Mouse (Mus musculus) heart, embryonic 11.5 days (tissue): Measurements from ENCODE around the gene 4930516K23Rik. TPM values are rescaled to one million over a fixed set of nuclear protein-coding genes. Genes with fewer than 3 reads are reported as not detected.

Source experiments
- ATAC-seq: fragments of 200-750 bp; cut with Nextera tagmentation; replicated peaks from 2 replicates; pipeline ENCODE4 v1.8.0; 2017; ENCODE audit warnings: moderate library complexity; ENCODE audit not compliant: insufficient number of reproducible peaks, low FRiP score, low TSS enrichment
- H3K27ac ChIP-seq: fragments of 300-500 bp; sonication (generic); 2 replicates; pipeline ENCODE4 v1.5.1; 2014; ENCODE audit warnings: mild to moderate bottlenecking, low read depth, low read length
- H3K27me3 ChIP-seq: fragments of 300-500 bp; sonication (generic); 2 replicates; pipeline ENCODE4 v1.6.1; 2014; ENCODE audit warnings: mild to moderate bottlenecking, low read length, mixed read lengths; ENCODE audit not compliant: control insufficient read depth, insufficient read depth
- H3K36me3 ChIP-seq: fragments of 300-500 bp; sonication (generic); 2 replicates; pipeline ENCODE4 v1.6.1; 2014; ENCODE audit warnings: mild to moderate bottlenecking, low read length, moderate library complexity, mixed read lengths; ENCODE audit not compliant: control insufficient read depth, insufficient read depth
- H3K4me1 ChIP-seq: fragments of 300-500 bp; sonication (generic); 2 replicates; pipeline ENCODE4 v1.6.1; 2014; ENCODE audit warnings: low read length; ENCODE audit not compliant: control insufficient read depth, insufficient read depth
- H3K4me2 ChIP-seq: fragments of 300-500 bp; sonication (generic); 2 replicates; pipeline ENCODE4 v1.6.1; 2014; ENCODE audit warnings: mild to moderate bottlenecking, moderate library complexity
- H3K4me3 ChIP-seq: fragments of 300-500 bp; sonication (generic); 2 replicates; pipeline ENCODE4 v1.5.1; 2014; ENCODE audit warnings: low read depth, low read length
- H3K9ac ChIP-seq: fragments of 300-500 bp; sonication (generic); 2 replicates; pipeline ENCODE4 v1.6.1; 2014; ENCODE audit warnings: mild to moderate bottlenecking, low read depth, low read length, moderate library complexity
- H3K9me3 ChIP-seq: fragments of 300-500 bp; sonication (generic); replicated peaks from 2 replicates; pipeline ENCODE4 v1.6.1; 2016; ENCODE audit warnings: low read length; ENCODE audit not compliant: control insufficient read depth
- WGBS: fragments of 180-500 bp; shearing (Covaris S2); extraction: QIAGEN DNeasy Blood & Tissue Kit; methylation state at CpG from one replicate; pipeline ENCODE4 v1.1.7; 2014; ENCODE audit not compliant: insufficient replicate concordance; 5-methylcytosine and 5-hydroxymethylcytosine counted together
- polyA plus RNA-seq: library from polyadenylated mRNA; unstranded; fragments of >200 nt; fragmentation: Nextera tagmentation; extraction: Ambion mirVana; gene quantifications from 2 replicates; pipeline ENCODE4 v1.2.1, GENCODE M21; 2014

4930516K23Rik gene
- not detected in 2 replicates for polyA plus RNA-seq

GRCm38 (mm10) chr7:104061345-104061744, at the start of gene 4930516K23Rik:
Gene 4930516K23Rik (minus strand): TSS chr7:104061445.
- no peak within 1 kb of the TSS for H3K4me2 ChIP-seq
- H3K27ac ChIP-seq: no peak within 1 kb of the TSS
- H3K9ac ChIP-seq: no peak within 1 kb of the TSS
- no peaks in the 10 kb centered on the region for H3K27me3 ChIP-seq
- 46% methylated on average over 2 of the region's 2 CpGs for WGBS
- no peaks in the 10 kb centered on the region for H3K9me3 ChIP-seq
- H3K4me3 ChIP-seq: no peak within 1 kb of the TSS
- no peaks in the 10 kb centered on the region for H3K36me3 ChIP-seq
- no peak for ATAC-seq
- H3K4me1 ChIP-seq: no peaks in the 10 kb centered on the region

- H3K27ac ChIP-seq: no peak within 1 kb of the TSS
- ATAC-seq: no peak
- no peak within 1 kb of the TSS for H3K4me2 ChIP-seq
- H3K9ac ChIP-seq: no peak within 1 kb of the TSS
- no peaks in the 10 kb centered on the region for H3K36me3 ChIP-seq
- H3K9me3 ChIP-seq: no peaks in the 10 kb centered on the region
- no peak within 1 kb of the TSS for H3K4me3 ChIP-seq
- H3K27me3 ChIP-seq: no peaks in the 10 kb centered on the region
- no peaks in the 10 kb centered on the region for H3K4me1 ChIP-seq
Measured at GRCm38 (mm10) chr7:104104757-104104972, 43.4 kb upstream of the 4930516K23Rik start, which contains the start of gene Olfr646. Gene Olfr646 (plus strand): TSS chr7:104104873.

- ATAC-seq: no peak
- 59% methylated on average over 4 of the region's 4 CpGs for WGBS
- Histone ChIP-seq H3K27me3 (no peaks in the 10 kb centered on the region), H3K9ac (no peak overlapping the region), H3K27ac (no peak overlapping the region), H3K9me3 (no peaks in the 10 kb centered on the region), H3K36me3 (no peaks in the 10 kb centered on the region), H3K4me1 (no peaks in the 10 kb centered on the region), H3K4me2 (no peak overlapping the region), H3K4me3 (no peak overlapping the region)
Measured at GRCm38 (mm10) chr7:104103913-104104756, 42.9 kb upstream of the 4930516K23Rik start.

- no peak within 1 kb of the TSS for H3K4me2 ChIP-seq
- WGBS: 75% methylated on average over 1 of the region's 1 CpGs
- H3K36me3 ChIP-seq: no peaks in the 10 kb centered on the region
Measured at GRCm38 (mm10) chr7:104085365-104085764, 24.1 kb upstream of the 4930516K23Rik start, which contains the start of gene Olfr645. Gene Olfr645 (minus strand): TSS chr7:104085465.

GRCm38 (mm10) chr7:104071769-104072168, 10.5 kb upstream of the 4930516K23Rik start, which contains the start of gene Olfr644:
Gene Olfr644 (minus strand): TSS chr7:104071869.
- 66% methylated on average over 2 of the region's 2 CpGs for WGBS
- ATAC-seq: no peak
- Histone ChIP-seq H3K4me3 (no peak within 1 kb of the TSS), H3K4me1 (no peaks in the 10 kb centered on the region), H3K4me2 (no peak within 1 kb of the TSS), H3K27me3 (no peaks in the 10 kb centered on the region), H3K9me3 (no peaks in the 10 kb centered on the region), H3K36me3 (no peaks in the 10 kb centered on the region), H3K27ac (no peak within 1 kb of the TSS), H3K9ac (no peak within 1 kb of the TSS)

More at GRCm38 (mm10) chr7:104085365-104085764, 24.1 kb upstream of the 4930516K23Rik start, which contains the start of gene Olfr645:
- ATAC-seq: no peak
- Histone ChIP-seq H3K27ac (no peak within 1 kb of the TSS), H3K9ac (no peak within 1 kb of the TSS), H3K4me1 (no peaks in the 10 kb centered on the region), H3K9me3 (no peaks in the 10 kb centered on the region), H3K27me3 (no peaks in the 10 kb centered on the region), H3K4me3 (no peak within 1 kb of the TSS)

- Histone ChIP-seq H3K27me3 (no peaks in the 10 kb centered on the region), H3K9ac (no peak overlapping the region), H3K4me3 (no peak overlapping the region), H3K4me2 (no peak overlapping the region), H3K27ac (no peak overlapping the region), H3K9me3 (no peaks in the 10 kb centered on the region), H3K36me3 (no peaks in the 10 kb centered on the region), H3K4me1 (no peaks in the 10 kb centered on the region)
- no peak for ATAC-seq
- WGBS: 100% methylated on average over 1 of the region's 1 CpGs
Measured at GRCm38 (mm10) chr7:104059215-104059614, 2.0 kb downstream of the 4930516K23Rik start.

GRCm38 (mm10) chr7:104052566-104052965, 8.7 kb downstream of the 4930516K23Rik start, which contains the start of gene Olfr642:
Gene Olfr642 (minus strand): TSS chr7:104052666.
- H3K4me3 ChIP-seq: no peak within 1 kb of the TSS
- no peaks in the 10 kb centered on the region for H3K4me1 ChIP-seq
- 46% methylated on average over 1 of the region's 1 CpGs for WGBS
- no peaks in the 10 kb centered on the region for H3K36me3 ChIP-seq
- H3K27me3 ChIP-seq: no peaks in the 10 kb centered on the region
- H3K27ac ChIP-seq: no peak within 1 kb of the TSS
- no peak within 1 kb of the TSS for H3K9ac ChIP-seq
- no peak for ATAC-seq
- H3K9me3 ChIP-seq: no peaks in the 10 kb centered on the region
- no peak within 1 kb of the TSS for H3K4me2 ChIP-seq

- 72% methylated on average over 4 of the region's 4 CpGs for WGBS
- Histone ChIP-seq H3K4me2 (no peak overlapping the region), H3K9me3 (no peaks in the 10 kb centered on the region), H3K9ac (no peak overlapping the region), H3K27ac (no peak overlapping the region), H3K27me3 (no peaks in the 10 kb centered on the region), H3K4me3 (no peak overlapping the region), H3K36me3 (no peaks in the 10 kb centered on the region), H3K4me1 (no peaks in the 10 kb centered on the region)
- no peak for ATAC-seq
Measured at GRCm38 (mm10) chr7:104050745-104051144, 10.5 kb downstream of the 4930516K23Rik start.

GRCm38 (mm10) chr7:104035145-104035544, 26.1 kb downstream of the 4930516K23Rik start, which contains the start of gene Olfr641:
Gene Olfr641 (plus strand): TSS chr7:104035445.
- no peak within 1 kb of the TSS for H3K27ac ChIP-seq
- no peaks in the 10 kb centered on the region for H3K9me3 ChIP-seq
- no peak within 1 kb of the TSS for H3K4me3 ChIP-seq
- no peak within 1 kb of the TSS for H3K4me2 ChIP-seq
- ATAC-seq: no peak
- H3K4me1 ChIP-seq: no peaks in the 10 kb centered on the region
- no peaks in the 10 kb centered on the region for H3K27me3 ChIP-seq
- H3K9ac ChIP-seq: no peak within 1 kb of the TSS
- no peaks in the 10 kb centered on the region for H3K36me3 ChIP-seq
- WGBS: 64% methylated on average over 1 of the region's 1 CpGs
